Comparison of ENCODE assay signal across 23 mouse cellular contexts in genomic region chr8:126012334-126012733, GRCm38 (mm10). TPM values are rescaled to one million over a fixed set of nuclear protein-coding genes. Genes with fewer than 3 reads are reported as not detected.
DNase-seq lines count a peak whose midpoint lies in the region; ATAC-seq and TF ChIP-seq lines count a peak whose summit lies in the region.
"Had no signal": no experiment of that assay in that cellular context is flagged by ENCODE, and none has a peak within 500 bp of the region (broad histone marks: within the 10 kb centered on the region; RNA-seq: fewer than 3 reads in every experiment).

No protein-coding gene starts in this region.

- H3K4me2 ChIP-seq in kidney, embryonic 16.5 days (replicated peaks; ENCODE audit: low read depth, low read length) = no peak overlapping the region
- H3K4me2 ChIP-seq in midbrain, embryonic 11.5 days = no peak overlapping the region
- H3K4me2 ChIP-seq: embryonic facial prominence, embryonic 15.5 days; heart, embryonic 12.5 days; hindbrain, embryonic 15.5 days had no signal

- no peak for ATAC-seq in kidney, embryonic 16.5 days (ENCODE audit: low FRiP score, low TSS enrichment)
- ATAC-seq in midbrain, embryonic 11.5 days (ENCODE audit: low FRiP score) = no peak
- ATAC-seq: forebrain, embryonic 14.5 days; intestine, embryonic 16.5 days had no signal

- H3K9ac ChIP-seq in kidney, embryonic 16.5 days (replicated peaks; ENCODE audit: low read length) = no peak overlapping the region
- no peak overlapping the region for H3K9ac ChIP-seq in midbrain, embryonic 11.5 days (ENCODE audit: low read length)
- H3K9ac ChIP-seq: embryonic facial prominence, embryonic 15.5 days; heart, embryonic 12.5 days; hindbrain, embryonic 15.5 days had no signal

- peak; percentile 98 for DNase-seq in brain, adult 2 months (ENCODE audit: low read depth, low spot score)
- peak; percentile 85 to 91 for DNase-seq in cerebellum, adult 18-20 months
- DNase-seq in cerebellum, adult 9-11 months = peak; percentile 94
- peak; percentile 83 to 86 for DNase-seq in cerebellum, postnatal 36 days
- no peak for DNase-seq in gastrocnemius, adult 2 months
- no peak for DNase-seq in midbrain, embryonic 11.5 days (ENCODE audit: low spot score, missing footprints)
- DNase-seq: adrenal gland, postnatal 14 days; embryo, embryonic 11 days; gastrocnemius, postnatal 14 days; kidney, adult 2 months had no signal

- H3K27me3 ChIP-seq in kidney, embryonic 16.5 days (ENCODE audit: insufficient read depth, low read length) = no peaks in the 10 kb centered on the region
- H3K27me3 ChIP-seq in midbrain, embryonic 11.5 days (ENCODE audit: control insufficient read depth, insufficient read depth, low read length) = no peaks in the 10 kb centered on the region
- H3K27me3 ChIP-seq: embryonic facial prominence, embryonic 15.5 days; heart, embryonic 12.5 days; hindbrain, embryonic 15.5 days had no signal

- H3K36me3 ChIP-seq in kidney, embryonic 16.5 days (ENCODE audit: insufficient read depth, low read length) = no peaks in the 10 kb centered on the region
- no peaks in the 10 kb centered on the region for H3K36me3 ChIP-seq in midbrain, embryonic 11.5 days (ENCODE audit: control insufficient read depth, insufficient read depth, low read length)
- H3K36me3 ChIP-seq: embryonic facial prominence, embryonic 15.5 days; forebrain, embryonic 10.5 days; heart, embryonic 12.5 days; hindbrain, embryonic 10.5 days; hindbrain, embryonic 15.5 days had no signal

- no peaks in the 10 kb centered on the region for H3K9me3 ChIP-seq in kidney, embryonic 16.5 days (ENCODE audit: low read length)
- H3K9me3 ChIP-seq in midbrain, embryonic 11.5 days (ENCODE audit: control insufficient read depth, low read length) = no peaks in the 10 kb centered on the region
- H3K9me3 ChIP-seq: embryonic facial prominence, embryonic 15.5 days; forebrain, embryonic 10.5 days; heart, embryonic 12.5 days; hindbrain, embryonic 10.5 days; hindbrain, embryonic 15.5 days had no signal

- no peak overlapping the region for H3K27ac ChIP-seq in kidney, embryonic 16.5 days (ENCODE audit: low read length)
- H3K27ac ChIP-seq in gastrocnemius, adult 2 months = no peak overlapping the region
- H3K27ac ChIP-seq in midbrain, embryonic 11.5 days (ENCODE audit: low read depth, low read length) = no peak overlapping the region
- H3K27ac ChIP-seq: embryonic facial prominence, embryonic 15.5 days; forebrain, embryonic 10.5 days; hindbrain, embryonic 10.5 days; hindbrain, embryonic 15.5 days had no signal

- no peaks in the 10 kb centered on the region for H3K4me1 ChIP-seq in kidney, embryonic 16.5 days (ENCODE audit: insufficient read depth, low read length)
- no peaks in the 10 kb centered on the region for H3K4me1 ChIP-seq in midbrain, embryonic 11.5 days (ENCODE audit: control insufficient read depth, insufficient read depth, low read length)
- H3K4me1 ChIP-seq: embryonic facial prominence, embryonic 15.5 days; heart, embryonic 12.5 days; hindbrain, embryonic 15.5 days had no signal

- WGBS in kidney, embryonic 16.5 days = 84% methylated on average over 6 of the region's 6 CpGs
- WGBS in midbrain, embryonic 11.5 days = 91% methylated on average over 6 of the region's 6 CpGs

- TF ChIP-seq CTCF in gastrocnemius, adult 2 months (IDR thresholded peaks at IDR 0.05) = no peak

- intact Hi-C loops in gastrocnemius, adult 2 months (cut with DNase I) = no loop called here

- no peak overlapping the region for H3K4me3 ChIP-seq in kidney, embryonic 16.5 days (ENCODE audit: low read length)
- no peak overlapping the region for H3K4me3 ChIP-seq in gastrocnemius, adult 2 months
- no peak overlapping the region for H3K4me3 ChIP-seq in midbrain, embryonic 11.5 days (ENCODE audit: low read depth, low read length)
- H3K4me3 ChIP-seq: embryonic facial prominence, embryonic 15.5 days; erythroblast, embryonic 14.5 days; forebrain, embryonic 10.5 days; heart, embryonic 12.5 days; hindbrain, embryonic 10.5 days; hindbrain, embryonic 15.5 days had no signal

RNA-seq across cellular contexts. Expression of gene Kcnk1, which starts 17.4 kb away (rescaled TPM):
- 53.6 and 56.5 TPM in 2 replicates for polyA plus RNA-seq in kidney, embryonic 16.5 days (2015; fragmentation: Nextera tagmentation; extraction: Ambion mirVana)
- under 1 TPM; 0.17 to 0.84 TPM for total RNA-seq in gastrocnemius, adult 2 months (2021)
- polyA plus RNA-seq in midbrain, embryonic 11.5 days (2014; fragmentation: Nextera tagmentation; extraction: Ambion mirVana) = 3.8 and 4.1 TPM in 2 replicates
- total RNA-seq: common myeloid progenitor, adult 5-6 weeks; granulocyte monocyte progenitor cell, adult 5-6 weeks; MEL had no signal
- polyA plus RNA-seq: C2C12; erythroblast, embryonic 14.5 days had no signal

Comparison
In these comparisons a context has a peak if more than half of its experiments do, and no peak if none do; other contexts are left out.
1. DNase-seq: peak in brain, adult 2 months (single experiment), cerebellum, adult 18-20 months (2 of 2), cerebellum, adult 9-11 months (single experiment) and cerebellum, postnatal 36 days (2 of 2); none in gastrocnemius, adult 2 months (single experiment) and midbrain, embryonic 11.5 days (single experiment).
2. RNA of gene Kcnk1, which starts 17.4 kb away (polyA plus RNA-seq): 53.6 to 56.5 TPM in kidney, embryonic 16.5 days; 3.8 to 4.1 TPM in midbrain, embryonic 11.5 days; every median in the first group is over 10 times any median in the second.